Mouse (Mus musculus) midbrain, embryonic 16.5 days (tissue): ENCODE results near the gene Trim26. TPM values are rescaled to one million over a fixed set of nuclear protein-coding genes. Genes with fewer than 3 reads are reported as not detected.
A peak's percentile ranks its signal among the peaks of the same experiment; 100 is the strongest.

ENCODE experiments used
- ATAC-seq: fragments of 200-750 bp; cut with Nextera tagmentation; 2 replicates; pipeline ENCODE4 v1.8.0; 2017; ENCODE audit warnings: moderate TSS enrichment
- H3K27ac ChIP-seq: fragments of 300-500 bp; sonication (generic); 2 replicates; pipeline ENCODE4 v1.5.1; 2014; ENCODE audit warnings: mild to moderate bottlenecking, low read length, mixed read lengths
- H3K27me3 ChIP-seq: fragments of 300-500 bp; sonication (generic); 2 replicates; pipeline ENCODE4 v1.6.1; 2014; ENCODE audit warnings: low read depth, low read length, mixed read lengths; ENCODE audit not compliant: control insufficient read depth, insufficient read depth
- H3K36me3 ChIP-seq: fragments of 300-500 bp; sonication (generic); 2 replicates; pipeline ENCODE4 v1.6.1; 2014; ENCODE audit warnings: mild to moderate bottlenecking, low read length, moderate library complexity, mixed read lengths; ENCODE audit not compliant: control insufficient read depth, insufficient read depth
- H3K4me1 ChIP-seq: fragments of 300-500 bp; sonication (generic); 2 replicates; pipeline ENCODE4 v1.6.1; 2014; ENCODE audit warnings: mild to moderate bottlenecking, low read length, mixed read lengths; ENCODE audit not compliant: control insufficient read depth, insufficient read depth
- H3K4me2 ChIP-seq: fragments of 300-500 bp; sonication (generic); 2 replicates; pipeline ENCODE4 v1.6.1; 2014; ENCODE audit warnings: mild to moderate bottlenecking, low read length, mixed read lengths
- H3K4me3 ChIP-seq: fragments of 300-500 bp; sonication (generic); 2 replicates; pipeline ENCODE4 v1.5.1; 2014; ENCODE audit warnings: low read depth, mild to moderate bottlenecking, low read length, moderate library complexity, mixed read lengths
- H3K9ac ChIP-seq: fragments of 300-500 bp; sonication (generic); 2 replicates; pipeline ENCODE4 v1.6.1; 2014; ENCODE audit warnings: low read depth, low read length, mixed read lengths
- H3K9me3 ChIP-seq: fragments of 300-500 bp; sonication (generic); replicated peaks from 2 replicates; pipeline ENCODE4 v1.6.1; 2014; ENCODE audit warnings: mild to moderate bottlenecking, low read length, mixed read lengths; ENCODE audit not compliant: control insufficient read depth, poor library complexity, severe bottlenecking
- WGBS: fragments of 180-500 bp; shearing (Covaris S2); extraction: QIAGEN DNeasy Blood & Tissue Kit; methylation state at CpG from one replicate; pipeline ENCODE4 v1.1.7; 2014; 5-methylcytosine and 5-hydroxymethylcytosine counted together
- polyA plus RNA-seq: library from polyadenylated mRNA; unstranded; fragments of >200 nt; fragmentation: Nextera tagmentation; extraction: Ambion mirVana; gene quantifications from 2 replicates; pipeline ENCODE4 v1.2.1, GENCODE M21; 2015

Gene Trim26
- polyA plus RNA-seq, 1 experiment from 2014 or later = 48.0 TPM

- WGBS = 71% methylated on average over 2 of the region's 2 CpGs
Observed at GRCm38 (mm10) chr17:36861680-36862079, 24.7 kb downstream of the Trim26 start.

GRCm38 (mm10) chr17:36866719-36867527, 30.0 kb downstream of the Trim26 start, which contains the start of gene Trim15:
Trim15 (minus strand) TSS chr17:36867210.
- no peaks in the 10 kb centered on the region for H3K9me3 ChIP-seq
- H3K4me3 ChIP-seq = peak within 1 kb of the TSS; percentile 37
- H3K9ac ChIP-seq = peak within 1 kb of the TSS; percentile 56
- peaks cover 14% of the 10 kb centered on the region for H3K27me3 ChIP-seq
- H3K4me1 ChIP-seq = 0 out of 2 replicates have a peak, but pooled peaks cover 3% of the 10 kb centered on the region
- peak; percentile 44; the same call in 1 of the 2 replicates for ATAC-seq
- no peak within 1 kb of the TSS for H3K27ac ChIP-seq
- H3K36me3 ChIP-seq = no peaks in the 10 kb centered on the region
- H3K4me2 ChIP-seq = peak within 1 kb of the TSS; percentile 66
- 22% methylated on average over 29 of the region's 29 CpGs for WGBS

More at GRCm38 (mm10) chr17:36861680-36862079, 24.7 kb downstream of the Trim26 start:
- Histone ChIP-seq H3K27me3 (peaks cover 7% of the 10 kb centered on the region), H3K4me3 (no peak overlapping the region), H3K27ac (no peak overlapping the region), H3K9me3 (no peaks in the 10 kb centered on the region), H3K4me2 (no peak overlapping the region), H3K4me1 (no peaks in the 10 kb centered on the region), H3K36me3 (peaks cover 22% of the 10 kb centered on the region), H3K9ac (no peak overlapping the region)
- no peak for ATAC-seq

- no peak overlapping the region for H3K27ac ChIP-seq
- ATAC-seq = no peak
- 88% methylated on average over 2 of the region's 2 CpGs for WGBS
- peaks cover 14% of the 10 kb centered on the region for H3K27me3 ChIP-seq
- no peaks in the 10 kb centered on the region for H3K9me3 ChIP-seq
- H3K36me3 ChIP-seq = no peaks in the 10 kb centered on the region
- 0 out of 2 replicates have a peak, but pooled peaks cover 3% of the 10 kb centered on the region for H3K4me1 ChIP-seq
- no peak overlapping the region for H3K9ac ChIP-seq
- H3K4me2 ChIP-seq = no peak overlapping the region
- H3K4me3 ChIP-seq = no peak overlapping the region
Observed at GRCm38 (mm10) chr17:36868836-36869235, 31.9 kb downstream of the Trim26 start.

GRCm38 (mm10) chr17:36869284-36869954, 32.5 kb downstream of the Trim26 start, which contains the start of gene Trim10:
Trim10 (plus strand) TSS chr17:36869574.
- Histone ChIP-seq H3K4me3 (no peak within 1 kb of the TSS), H3K4me1 (0 out of 2 replicates have a peak, but pooled peaks cover 3% of the 10 kb centered on the region), H3K9ac (no peak within 1 kb of the TSS), H3K36me3 (no peaks in the 10 kb centered on the region), H3K4me2 (no peak within 1 kb of the TSS), H3K9me3 (no peaks in the 10 kb centered on the region), H3K27me3 (peaks cover 14% of the 10 kb centered on the region), H3K27ac (no peak within 1 kb of the TSS)
- ATAC-seq = no peak
- 80% methylated on average over 4 of the region's 4 CpGs for WGBS

- H3K4me1 ChIP-seq = 0 out of 2 replicates have a peak, but pooled peaks cover 3% of the 10 kb centered on the region
- H3K36me3 ChIP-seq = no peaks in the 10 kb centered on the region
- H3K9ac ChIP-seq = no peak overlapping the region
- H3K4me3 ChIP-seq = no peak overlapping the region
- no peak overlapping the region for H3K27ac ChIP-seq
- no peak for ATAC-seq
- 80% methylated on average over 25 of the region's 25 CpGs for WGBS
- H3K9me3 ChIP-seq = no peaks in the 10 kb centered on the region
- peaks cover 10% of the 10 kb centered on the region for H3K27me3 ChIP-seq
- no peak overlapping the region for H3K4me2 ChIP-seq
Observed at GRCm38 (mm10) chr17:36869955-36870810, 33.2 kb downstream of the Trim26 start.

GRCm38 (mm10) chr17:36874636-36875035, 37.7 kb downstream of the Trim26 start:
- H3K4me1 ChIP-seq = no peaks in the 10 kb centered on the region
- H3K4me3 ChIP-seq = no peak overlapping the region
- no peak for ATAC-seq
- H3K27me3 ChIP-seq = no peaks in the 10 kb centered on the region
- 77% methylated on average over 4 of the region's 4 CpGs for WGBS
- no peak overlapping the region for H3K4me2 ChIP-seq
- H3K9ac ChIP-seq = no peak overlapping the region
- no peak overlapping the region for H3K27ac ChIP-seq
- H3K9me3 ChIP-seq = no peaks in the 10 kb centered on the region
- H3K36me3 ChIP-seq = no peaks in the 10 kb centered on the region

GRCm38 (mm10) chr17:36883350-36883749, 46.4 kb downstream of the Trim26 start:
- 70% methylated on average over 2 of the region's 2 CpGs for WGBS
- Histone ChIP-seq H3K36me3 (no peaks in the 10 kb centered on the region), H3K9ac (no peak overlapping the region), H3K4me2 (no peak overlapping the region), H3K27me3 (no peaks in the 10 kb centered on the region), H3K27ac (no peak overlapping the region), H3K4me1 (no peaks in the 10 kb centered on the region), H3K9me3 (no peaks in the 10 kb centered on the region), H3K4me3 (no peak overlapping the region)
- no peak for ATAC-seq

GRCm38 (mm10) chr17:36885132-36885790, 48.3 kb downstream of the Trim26 start:
- 95% methylated on average over 12 of the region's 12 CpGs for WGBS
- Histone ChIP-seq H3K9me3 (no peaks in the 10 kb centered on the region), H3K4me1 (no peaks in the 10 kb centered on the region), H3K27ac (no peak overlapping the region), H3K4me3 (no peak overlapping the region), H3K9ac (no peak overlapping the region), H3K36me3 (no peaks in the 10 kb centered on the region), H3K27me3 (no peaks in the 10 kb centered on the region), H3K4me2 (no peak overlapping the region)
- no peak for ATAC-seq
